Mouse (Mus musculus) thymus, adult 2 months (tissue): ENCODE results near the gene Vti1a. TPM values are rescaled to one million over a fixed set of nuclear protein-coding genes. Genes with fewer than 3 reads are reported as not detected.

ENCODE experiments used
- DNase-seq: peaks from one replicate; pipeline ENCODE4 v3.0.0; 2021
- H3K27ac ChIP-seq: fragments of 200-500 bp; 2 replicates; pipeline ENCODE4 v1.5.1; 2012; ENCODE audit warnings: low read length, control low read depth; ENCODE audit not compliant: control insufficient read depth, insufficient read depth
- H3K27me3 ChIP-seq: fragments of 200-500 bp; 2 replicates; pipeline ENCODE4 v1.6.1; 2012; ENCODE audit warnings: mild to moderate bottlenecking, low read length, moderate library complexity, mixed read lengths; ENCODE audit not compliant: control insufficient read depth, insufficient read depth
- H3K36me3 ChIP-seq: fragments of 200-500 bp; 2 replicates; pipeline ENCODE4 v1.6.1; 2012; ENCODE audit warnings: mild to moderate bottlenecking, low read length, moderate library complexity; ENCODE audit not compliant: control insufficient read depth, insufficient read depth
- H3K4me1 ChIP-seq: fragments of 200-500 bp; replicated peaks from 2 replicates; pipeline ENCODE4 v1.6.1; 2012; ENCODE audit warnings: low read length; ENCODE audit not compliant: control insufficient read depth, insufficient read depth
- H3K4me3 ChIP-seq: fragments of 200-500 bp; 2 replicates; pipeline ENCODE4 v1.5.1; 2012; ENCODE audit warnings: mild to moderate bottlenecking, low read length, control low read depth, moderate library complexity; ENCODE audit not compliant: control insufficient read depth, insufficient read depth
- CTCF ChIP-seq: fragments of 200-500 bp; IDR thresholded peaks from 2 replicates; pipeline ENCODE4 v1.5.1; 2012; ENCODE audit warnings: mild to moderate bottlenecking, control low read depth, low read length, moderate library complexity, borderline replicate concordance; ENCODE audit not compliant: control insufficient read depth, poor library complexity, insufficient read depth; ENCODE audit errors: extremely low read depth
- POLR2A ChIP-seq: fragments of 200-500 bp; IDR thresholded peaks from 2 replicates; pipeline ENCODE4 v1.6.1; 2012; ENCODE audit warnings: mild to moderate bottlenecking, low read length, control low read depth, moderate library complexity; ENCODE audit not compliant: control insufficient read depth, poor library complexity, insufficient read depth; ENCODE audit errors: extremely low read depth
- WGBS: fragments of 180-500 bp; shearing (Covaris S2); methylation state at CpG from one replicate; pipeline ENCODE4 v1.1.7; 2018; 5-methylcytosine and 5-hydroxymethylcytosine counted together
- polyA plus RNA-seq: library from polyadenylated mRNA; depleted of rRNA; stranded (reverse); fragments of >200 nt; gene quantifications from 2 replicates; pipeline ENCODE4 v1.2.3, GENCODE M21; 2012

Vti1a gene
- polyA plus RNA-seq, 1 experiment: 15.4 TPM

- DNase-seq: no peak
- Histone ChIP-seq H3K36me3 (no peaks in the 10 kb centered on the region), H3K4me3 (no peak overlapping the region), H3K4me1 (no peaks in the 10 kb centered on the region), H3K27ac (no peak overlapping the region), H3K27me3 (no peaks in the 10 kb centered on the region)
- TF ChIP-seq POLR2A (no peak), CTCF (no peak)
- WGBS: 91% methylated on average over 14 of the region's 14 CpGs
Observed at GRCm38 (mm10) chr19:55608858-55609375, 292.8 kb downstream of the Vti1a start.

GRCm38 (mm10) chr19:55609806-55610205 lies 293.7 kb downstream of the Vti1a start:
- no peak for DNase-seq
- no peak overlapping the region for H3K4me3 ChIP-seq
- H3K4me1 ChIP-seq: no peaks in the 10 kb centered on the region
- no peak overlapping the region for H3K27ac ChIP-seq
- WGBS: 34% methylated on average over 3 of the region's 3 CpGs
- TF ChIP-seq POLR2A: no peak
- no peak for TF ChIP-seq CTCF
- no peaks in the 10 kb centered on the region for H3K27me3 ChIP-seq
- H3K36me3 ChIP-seq: no peaks in the 10 kb centered on the region

- Histone ChIP-seq H3K4me3 (no peak overlapping the region), H3K27ac (no peak overlapping the region), H3K27me3 (no peaks in the 10 kb centered on the region), H3K36me3 (no peaks in the 10 kb centered on the region), H3K4me1 (no peaks in the 10 kb centered on the region)
- DNase-seq: no peak
- WGBS: 95% methylated on average over 5 of the region's 5 CpGs
- no peak for TF ChIP-seq CTCF
- TF ChIP-seq POLR2A: no peak
Observed at GRCm38 (mm10) chr19:55615743-55616142, 299.6 kb downstream of the Vti1a start.

GRCm38 (mm10) chr19:55616276-55616675 lies 300.2 kb downstream of the Vti1a start:
- no peaks in the 10 kb centered on the region for H3K4me1 ChIP-seq
- TF ChIP-seq CTCF: no peak
- no peak for TF ChIP-seq POLR2A
- no peak overlapping the region for H3K4me3 ChIP-seq
- DNase-seq: no peak
- 97% methylated on average over 7 of the region's 7 CpGs for WGBS
- H3K27ac ChIP-seq: no peak overlapping the region
- no peaks in the 10 kb centered on the region for H3K36me3 ChIP-seq
- no peaks in the 10 kb centered on the region for H3K27me3 ChIP-seq

GRCm38 (mm10) chr19:55616937-55617336 lies 300.8 kb downstream of the Vti1a start:
- H3K36me3 ChIP-seq: no peaks in the 10 kb centered on the region
- no peak for TF ChIP-seq CTCF
- TF ChIP-seq POLR2A: no peak
- no peak for DNase-seq
- WGBS: 96% methylated on average over 8 of the region's 8 CpGs
- H3K27me3 ChIP-seq: no peaks in the 10 kb centered on the region
- H3K4me3 ChIP-seq: no peak overlapping the region
- H3K27ac ChIP-seq: no peak overlapping the region
- no peaks in the 10 kb centered on the region for H3K4me1 ChIP-seq

GRCm38 (mm10) chr19:55618546-55618945 lies 302.5 kb downstream of the Vti1a start:
- no peaks in the 10 kb centered on the region for H3K27me3 ChIP-seq
- no peaks in the 10 kb centered on the region for H3K4me1 ChIP-seq
- WGBS: 59% methylated on average over 7 of the region's 7 CpGs
- H3K4me3 ChIP-seq: no peak overlapping the region
- no peaks in the 10 kb centered on the region for H3K36me3 ChIP-seq
- H3K27ac ChIP-seq: no peak overlapping the region
- TF ChIP-seq POLR2A (no peak), CTCF (no peak)
- DNase-seq: no peak

GRCm38 (mm10) chr19:55620411-55621008 lies 304.4 kb downstream of the Vti1a start:
- Histone ChIP-seq H3K27me3 (no peaks in the 10 kb centered on the region), H3K36me3 (no peaks in the 10 kb centered on the region), H3K27ac (no peak overlapping the region), H3K4me1 (no peaks in the 10 kb centered on the region), H3K4me3 (no peak overlapping the region)
- WGBS: 97% methylated on average over 14 of the region's 14 CpGs
- TF ChIP-seq CTCF (no peak), POLR2A (no peak)
- DNase-seq: no peak
